Mouse (Mus musculus) spleen, adult 12 weeks (tissue): ENCODE results near the gene Olfr1290.

Source experiments
- DNase-seq: peaks from one replicate; pipeline ENCODE4 v3.0.0; 2022; ENCODE audit warnings: low spot score

Olfr1290 gene

GRCm38 (mm10) chr2:111493729-111494128 is at the start of gene Olfr1290:
Gene Olfr1290, minus strand, starts transcription at chr2:111493829.
- DNase-seq, result no peak

GRCm38 (mm10) chr2:111540191-111540590 is 46.6 kb upstream of the Olfr1290 start, which contains the start of gene Olfr1294:
Gene Olfr1294, minus strand, starts transcription at chr2:111540291.
- no peak for DNase-seq

- DNase-seq, result no peak
Observed at GRCm38 (mm10) chr2:111524903-111525302, 31.3 kb upstream of the Olfr1290 start, which contains the start of gene Olfr1293-ps. Gene Olfr1293-ps, plus strand, starts transcription at chr2:111525203.

DNA sequence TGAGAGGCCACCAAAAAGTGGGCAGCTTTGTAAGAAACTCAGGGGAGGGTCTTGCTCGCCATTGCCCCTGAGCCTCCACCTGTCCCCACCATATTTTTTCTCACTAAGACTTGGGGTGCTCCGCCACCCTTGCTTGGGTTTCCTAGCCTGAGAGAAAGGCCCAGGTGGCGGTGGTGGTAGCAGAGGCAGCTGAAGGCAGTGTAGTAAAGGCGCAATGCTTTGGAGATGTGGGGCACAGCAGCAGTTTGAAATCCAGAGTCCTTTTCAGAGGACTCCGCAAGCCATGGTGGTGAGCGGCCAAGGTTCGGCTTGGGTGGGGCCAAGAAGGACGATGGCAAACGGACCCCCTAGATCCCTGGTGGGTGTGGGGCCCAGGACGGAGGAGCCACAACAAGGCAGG is 23.8 kb upstream of the Olfr1290 start:
- DNase-seq, result no peak

DNA sequence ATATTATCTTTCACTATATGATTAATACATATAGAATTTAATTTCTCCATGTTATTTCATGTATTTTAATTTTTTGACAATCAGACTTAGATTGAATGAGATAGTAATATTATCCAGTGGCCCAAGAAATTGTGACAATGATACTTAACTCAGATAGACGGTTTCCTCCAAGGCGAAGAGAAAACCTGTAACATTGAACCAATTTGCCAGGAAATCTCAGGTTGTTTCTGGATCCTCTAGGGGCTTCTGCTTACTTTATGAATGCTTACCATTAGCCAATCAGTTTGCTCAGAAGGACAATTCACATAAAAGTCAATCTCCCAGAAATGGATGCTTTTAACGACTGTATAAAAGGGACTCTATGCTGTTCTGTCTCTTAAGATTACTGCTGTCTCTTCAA is 3.3 kb upstream of the Olfr1290 start, which contains the start of gene Olfr1291-ps1:
Gene Olfr1291-ps1 (plus strand): TSS at position 301 of the 400 bp plus-strand sequence.
- DNase-seq, result no peak

GRCm38 (mm10) chr2:111480519-111480918 is 13.1 kb downstream of the Olfr1290 start, which contains the start of gene Olfr1289:
Gene Olfr1289, plus strand, starts transcription at chr2:111480819.
- no peak for DNase-seq

- no peak for DNase-seq
Observed at GRCm38 (mm10) chr2:111473801-111474200, 19.8 kb downstream of the Olfr1290 start, which contains the start of gene Olfr1288. Gene Olfr1288, plus strand, starts transcription at chr2:111474101.

DNA sequence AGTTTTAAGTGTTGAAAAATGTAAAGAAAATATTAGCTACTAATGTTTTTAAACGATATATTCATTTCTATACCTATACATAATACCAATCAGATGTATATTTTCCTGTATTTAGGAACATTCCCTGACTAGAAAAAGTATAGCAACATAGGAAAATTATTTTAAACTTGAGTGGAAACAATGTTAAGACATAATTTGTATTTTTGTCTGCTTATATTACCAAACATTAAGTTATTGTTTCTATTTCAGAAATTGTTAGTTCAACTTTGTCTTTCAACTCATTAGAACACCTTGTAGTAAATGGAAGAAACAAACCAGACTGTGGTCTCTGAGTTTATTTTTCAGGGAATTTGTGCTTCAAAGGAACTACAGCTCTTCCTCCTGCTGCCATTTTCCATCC is 44.8 kb downstream of the Olfr1290 start, which contains the start of gene Olfr1287:
Gene Olfr1287 (plus strand): TSS at position 301 of the 400 bp plus-strand sequence.
- DNase-seq, result no peak
